Mouse (Mus musculus) ES-E14 (cell line): ENCODE results near the gene Otop3. TPM values are rescaled to one million over a fixed set of nuclear protein-coding genes. Genes with fewer than 3 reads are reported as not detected.

Source experiments
- DNase-seq: peaks from one replicate; pipeline ENCODE4 v3.0.0-alpha.2; 2013; ENCODE audit warnings: low read depth, low spot score
- H3K27ac ChIP-seq: 2 replicates; pipeline ENCODE4 v1.5.1; 2012; ENCODE audit warnings: low read depth, mild to moderate bottlenecking, low read length, moderate library complexity, mixed read lengths; ENCODE audit not compliant: poor library complexity, insufficient read depth, severe bottlenecking
- H3K36me3 ChIP-seq: 2 replicates; pipeline ENCODE4 v1.6.1; 2012; ENCODE audit warnings: mild to moderate bottlenecking, low read length, moderate library complexity, mixed read lengths; ENCODE audit not compliant: control insufficient read depth, poor library complexity, insufficient read depth, severe bottlenecking
- H3K4me1 ChIP-seq, 2 experiments: fragments of 150-350 bp in 1 of 2; sonication (generic) in 1 of 2; 2 replicates each; pipeline ENCODE4 v1.6.1; 2012; ENCODE audit warnings: low read length in 2 of 2, mild to moderate bottlenecking in 1 of 2, mixed read lengths in 1 of 2; ENCODE audit not compliant: control insufficient read depth in 2 of 2, insufficient read depth in 2 of 2, poor library complexity in 1 of 2
- H3K4me3 ChIP-seq, 2 experiments: fragments of 150-350 bp in 1 of 2; sonication (generic) in 1 of 2; 2 replicates each; pipeline ENCODE4 v1.5.1; 2012; ENCODE audit warnings: low read length in 2 of 2, low read depth in 1 of 2, mild to moderate bottlenecking in 1 of 2, mixed read lengths in 1 of 2; ENCODE audit not compliant: insufficient read depth in 1 of 2, poor library complexity in 1 of 2, severe bottlenecking in 1 of 2
- H3K9ac ChIP-seq: 2 replicates; pipeline ENCODE4 v1.6.1; 2012; ENCODE audit warnings: low read depth, mild to moderate bottlenecking, low read length, mixed read lengths; ENCODE audit not compliant: poor library complexity, insufficient read depth, severe bottlenecking
- H3K9me3 ChIP-seq: fragments of 150-350 bp; sonication (generic); 2 replicates; pipeline ENCODE4 v1.6.1; 2012; ENCODE audit warnings: low read depth, mild to moderate bottlenecking, low read length; ENCODE audit not compliant: control insufficient read depth, insufficient read depth
- CHD2 ChIP-seq: IDR thresholded peaks from 2 replicates; pipeline ENCODE4 v1.6.1; 2014; ENCODE audit warnings: mild to moderate bottlenecking, low read depth, low read length, inconsistent platforms
- HCFC1 ChIP-seq: IDR thresholded peaks from 2 replicates; pipeline ENCODE4 v1.6.1; 2012; ENCODE audit warnings: low read length, inconsistent platforms, borderline replicate concordance; ENCODE audit not compliant: insufficient read depth
- MAFK ChIP-seq: IDR thresholded peaks from 2 replicates; pipeline ENCODE4 v1.6.1; 2014; ENCODE audit warnings: mild to moderate bottlenecking, low read depth, low read length, inconsistent platforms; ENCODE audit not compliant: insufficient read depth
- ZC3H11A ChIP-seq: IDR thresholded peaks from 2 replicates; pipeline ENCODE4 v1.6.1; 2012; ENCODE audit warnings: low read depth, mild to moderate bottlenecking, inconsistent platforms, low read length, borderline replicate concordance
- ZNF384 ChIP-seq: IDR thresholded peaks from 2 replicates; pipeline ENCODE4 v1.6.1; 2012; ENCODE audit warnings: low read depth, low read length, inconsistent platforms
- in situ Hi-C, 2 experiments: fragments of 600-800 bp; cut with MboI; formaldehyde crosslinking; loops; one replicate each; pipeline ENCODE4 v1.15.1; 2025; ENCODE audit warnings: low sequenced_read_pairs in 2 of 2, inconsistent platforms in 1 of 2; ENCODE audit not compliant: unreplicated experiment in 2 of 2
- total RNA-seq: library from RNA; depleted of rRNA; stranded (reverse); fragments of 300-350 nt; gene quantifications from 2 replicates; pipeline ENCODE4 v1.2.3, GENCODE M21; 2012

The Otop3 gene
- total RNA-seq, 1 experiment = not detected

DNA sequence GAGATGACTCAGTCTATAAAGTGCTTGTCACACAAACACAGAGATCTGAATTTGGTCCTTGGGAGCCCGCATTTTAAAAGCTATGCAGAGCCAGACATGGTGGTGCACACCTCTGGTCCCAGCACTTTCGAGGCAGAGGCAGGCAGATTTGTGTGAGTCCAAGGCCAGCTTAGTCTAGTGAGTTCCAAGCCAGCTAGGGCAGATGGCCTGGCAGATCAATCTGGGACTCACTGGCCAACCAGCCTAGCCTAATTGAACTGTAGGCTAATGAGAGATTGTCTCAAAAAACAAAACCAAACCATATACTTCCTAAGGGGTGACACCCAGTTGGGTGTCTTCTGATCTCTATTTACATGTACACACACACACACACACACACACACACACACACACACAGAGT lies 6.7 kb downstream of the Otop3 start:
- TF ChIP-seq HCFC1 = no peak
- H3K9ac ChIP-seq = no peak overlapping the region
- H3K4me3 ChIP-seq = no peak overlapping the region
- H3K4me1 ChIP-seq = peaks cover 0 to 7% of the 10 kb centered on the region in 2 experiments; a peak in 2 of 4 replicates
- in situ Hi-C loops = no loop called here
- no peaks in the 10 kb centered on the region for H3K9me3 ChIP-seq
- no peak for DNase-seq
- no peaks in the 10 kb centered on the region for H3K36me3 ChIP-seq
- H3K27ac ChIP-seq = no peak overlapping the region

DNA sequence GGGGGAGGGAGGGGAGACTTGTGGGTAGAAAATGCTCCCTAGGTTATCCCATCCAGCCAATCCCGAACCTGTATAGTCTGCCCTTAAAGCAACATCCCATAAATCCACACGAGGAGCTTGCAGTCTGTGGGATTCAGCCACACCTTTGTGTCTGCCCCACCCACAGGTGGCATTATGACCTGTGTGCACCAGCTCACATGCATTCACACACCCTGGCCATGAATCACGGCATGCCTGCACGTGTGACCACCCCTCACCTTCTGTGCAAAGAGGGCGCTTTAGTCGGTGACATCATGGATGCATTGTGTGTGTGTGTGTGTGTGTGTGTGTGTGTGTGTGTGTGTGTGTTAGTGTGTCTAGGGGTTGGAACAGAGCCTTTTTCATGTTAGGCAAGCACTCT lies 7.3 kb downstream of the Otop3 start:
- no peak for TF ChIP-seq ZC3H11A
- TF ChIP-seq ZNF384 = no peak
- TF ChIP-seq HCFC1 = no peak
- TF ChIP-seq CHD2 = no peak
- TF ChIP-seq MAFK = no peak
- peaks cover 0 to 7% of the 10 kb centered on the region in 2 experiments; a peak in 2 of 4 replicates for H3K4me1 ChIP-seq
- no peak overlapping the region for H3K27ac ChIP-seq
- no peak for DNase-seq
- H3K9me3 ChIP-seq = no peaks in the 10 kb centered on the region
- in situ Hi-C loops = no loop called here
- H3K36me3 ChIP-seq = no peaks in the 10 kb centered on the region
- H3K4me3 ChIP-seq = no peak overlapping the region
- H3K9ac ChIP-seq = no peak overlapping the region

DNA sequence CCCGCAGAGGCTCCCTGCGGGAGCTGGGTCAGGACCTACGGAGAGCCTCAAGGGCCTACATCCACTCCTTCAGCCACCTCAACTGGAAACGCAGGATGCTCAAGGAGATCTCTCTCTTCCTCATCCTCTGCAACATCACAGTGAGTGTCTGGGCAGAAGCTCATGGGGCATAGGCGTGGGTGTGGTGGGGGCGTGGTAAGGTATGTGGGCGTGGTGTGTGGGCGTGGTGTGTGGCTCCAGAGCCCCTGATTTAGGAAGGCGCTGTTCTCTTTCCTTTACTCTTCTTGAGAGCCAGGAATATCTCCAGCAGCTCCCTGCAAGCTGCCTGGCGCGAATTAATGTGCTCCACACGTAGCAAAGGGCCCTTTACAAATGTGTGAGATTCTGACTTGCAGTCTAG lies 10.4 kb downstream of the Otop3 start:
- no peak for TF ChIP-seq MAFK
- TF ChIP-seq CHD2 = no peak
- 0 out of 2 replicates have a peak, but pooled peaks have one; percentile 2 for TF ChIP-seq ZC3H11A
- no peak for TF ChIP-seq HCFC1
- TF ChIP-seq ZNF384 = no peak
- H3K4me1 ChIP-seq = peaks cover 0 to 16% of the 10 kb centered on the region in 2 experiments; a peak in 2 of 4 replicates
- no peaks in the 10 kb centered on the region for H3K9me3 ChIP-seq
- in situ Hi-C loops = no loop called here
- H3K9ac ChIP-seq = no peak overlapping the region
- H3K27ac ChIP-seq = no peak overlapping the region
- H3K36me3 ChIP-seq = no peaks in the 10 kb centered on the region
- H3K4me3 ChIP-seq = peak overlapping the region; percentile 11; a peak in 2 of 4 replicates
- no peak for DNase-seq

DNA sequence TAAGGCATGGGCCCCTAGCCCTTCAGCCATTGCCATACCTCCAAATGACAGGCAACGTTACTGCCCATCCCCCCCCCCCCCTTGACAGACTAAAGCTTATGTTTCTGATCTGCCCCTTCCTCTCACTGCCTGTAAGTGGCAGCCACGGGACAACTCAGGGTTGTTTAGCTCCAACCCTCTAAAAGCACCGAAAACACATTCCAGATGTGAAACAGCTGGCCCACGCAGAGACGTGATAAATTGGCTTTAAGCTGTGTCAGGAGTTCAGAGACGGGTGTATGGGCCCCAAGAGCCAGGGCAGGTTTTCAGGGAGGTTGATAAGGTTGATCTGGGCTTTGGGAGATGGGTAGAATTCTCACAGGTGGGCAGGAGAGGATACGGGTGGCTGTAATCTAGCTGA lies 11.0 kb downstream of the Otop3 start:
- no peak overlapping the region for H3K4me3 ChIP-seq
- no peak for TF ChIP-seq ZC3H11A
- TF ChIP-seq CHD2 = no peak
- no peak for TF ChIP-seq HCFC1
- TF ChIP-seq ZNF384 = no peak
- TF ChIP-seq MAFK = no peak
- H3K27ac ChIP-seq = no peak overlapping the region
- no peaks in the 10 kb centered on the region for H3K9me3 ChIP-seq
- in situ Hi-C loops = no loop called here
- no peak for DNase-seq
- no peak overlapping the region for H3K9ac ChIP-seq
- no peaks in the 10 kb centered on the region for H3K36me3 ChIP-seq
- peaks cover 0 to 16% of the 10 kb centered on the region in 2 experiments; a peak in 2 of 4 replicates for H3K4me1 ChIP-seq

DNA sequence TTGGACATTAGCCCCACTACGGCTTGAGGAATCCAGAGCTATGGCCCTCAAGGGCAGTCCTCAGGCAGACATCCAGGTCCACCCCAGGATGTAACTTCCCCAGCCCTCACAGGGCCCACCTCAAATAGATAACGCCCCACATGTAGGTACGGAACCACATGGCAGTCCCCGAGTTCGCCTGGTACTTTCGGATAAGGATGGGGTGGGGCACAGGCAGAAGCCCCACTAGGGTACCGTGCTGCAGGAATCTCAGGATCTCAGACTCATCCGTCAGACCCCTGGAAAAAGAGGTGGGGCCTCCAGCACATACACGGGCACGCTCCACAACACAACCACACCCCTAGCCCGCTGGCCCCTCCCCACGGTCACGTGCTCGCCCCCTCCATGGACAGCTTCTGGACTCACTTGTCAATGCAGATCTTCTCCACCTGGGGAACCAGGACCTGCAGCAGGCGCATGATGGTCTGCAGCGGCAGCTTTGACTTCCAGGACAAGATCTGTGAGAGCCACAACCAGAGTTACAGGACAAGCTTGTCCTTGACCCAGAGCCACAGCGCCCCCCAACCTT lies 14.2 kb downstream of the Otop3 start:
- H3K4me3 ChIP-seq = no peak overlapping the region

More for the DNA sequence above, 14.2 kb downstream of the Otop3 start:
- TF ChIP-seq ZC3H11A (no peak), MAFK (no peak), HCFC1 (no peak), CHD2 (no peak)
- in situ Hi-C loops = no loop called here
- Histone ChIP-seq H3K27ac (no peak overlapping the region), H3K36me3 (no peaks in the 10 kb centered on the region), H3K4me1 (peaks cover 0 to 16% of the 10 kb centered on the region in 2 experiments; a peak in 2 of 4 replicates), H3K9me3 (no peaks in the 10 kb centered on the region), H3K9ac (no peak overlapping the region)
- no peak for DNase-seq
